Mouse (Mus musculus) stomach, embryonic 16.5 days (tissue): ENCODE measurements around the gene Anapc15-ps. TPM values are rescaled to one million over a fixed set of nuclear protein-coding genes. Genes with fewer than 3 reads are reported as not detected.

Experiments used
- ATAC-seq: fragments of 200-750 bp; cut with Nextera tagmentation; 2 replicates; pipeline ENCODE4 v1.8.0; 2017; ENCODE audit warnings: moderate number of reproducible peaks, moderate TSS enrichment; ENCODE audit not compliant: insufficient read depth, low FRiP score
- H3K27ac ChIP-seq: fragments of 300-500 bp; sonication (generic); 2 replicates; pipeline ENCODE4 v1.5.1; 2014; ENCODE audit warnings: low read length
- H3K27me3 ChIP-seq: fragments of 300-500 bp; sonication (generic); 2 replicates; pipeline ENCODE4 v1.6.1; 2014; ENCODE audit warnings: low read length, control low read depth, mixed read lengths; ENCODE audit not compliant: control insufficient read depth, insufficient read depth
- H3K36me3 ChIP-seq: fragments of 300-500 bp; sonication (generic); 2 replicates; pipeline ENCODE4 v1.6.1; 2014; ENCODE audit warnings: low read length; ENCODE audit not compliant: control insufficient read depth, insufficient read depth
- H3K4me1 ChIP-seq: fragments of 300-500 bp; sonication (generic); 2 replicates; pipeline ENCODE4 v1.6.1; 2014; ENCODE audit warnings: low read length, control low read depth, mixed read lengths; ENCODE audit not compliant: control insufficient read depth, insufficient read depth
- H3K4me2 ChIP-seq: fragments of 300-500 bp; sonication (generic); 2 replicates; pipeline ENCODE4 v1.6.1; 2014; ENCODE audit warnings: low read depth, low read length, mixed read lengths
- H3K4me3 ChIP-seq: fragments of 300-500 bp; sonication (generic); replicated peaks from 2 replicates; pipeline ENCODE4 v1.5.1; 2014; ENCODE audit warnings: mild to moderate bottlenecking, low read length
- H3K9ac ChIP-seq: fragments of 300-500 bp; sonication (generic); 2 replicates; pipeline ENCODE4 v1.6.1; 2014; ENCODE audit warnings: low read length
- H3K9me3 ChIP-seq: fragments of 300-500 bp; sonication (generic); replicated peaks from 2 replicates; pipeline ENCODE4 v1.6.1; 2016; ENCODE audit warnings: low read length, control low read depth; ENCODE audit not compliant: control insufficient read depth
- WGBS: fragments of 180-500 bp; shearing (Covaris S2); extraction: QIAGEN DNeasy Blood & Tissue Kit; methylation state at CpG from one replicate; pipeline ENCODE4 v1.1.7; 2014; 5-methylcytosine and 5-hydroxymethylcytosine counted together
- polyA plus RNA-seq: library from polyadenylated mRNA; unstranded; fragments of >200 nt; fragmentation: Nextera tagmentation; extraction: Ambion mirVana; gene quantifications from 2 replicates; pipeline ENCODE4 v1.2.1, GENCODE M21; 2015

Gene Anapc15-ps
- polyA plus RNA-seq, 1 experiment from 2014 or later, result not detected

DNA sequence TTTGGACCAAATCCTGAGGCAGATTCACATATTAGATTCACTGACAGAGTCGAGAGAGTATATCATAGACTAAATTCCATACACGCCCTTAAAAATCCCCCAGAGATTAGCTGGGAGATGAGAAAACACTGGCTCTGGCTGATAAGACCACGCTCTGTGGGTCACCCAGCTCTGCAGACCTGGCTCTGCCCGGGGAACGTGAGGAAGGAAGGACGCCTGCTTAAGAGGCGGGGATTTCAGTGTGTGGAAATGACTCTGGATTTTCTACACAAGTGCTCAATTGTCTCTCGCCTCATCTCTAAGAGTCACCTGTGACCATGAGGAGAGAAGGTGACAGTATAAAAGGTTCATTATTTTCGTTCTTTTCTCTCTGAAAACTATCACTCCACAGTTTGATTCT is 26.1 kb downstream of the Anapc15-ps start:
- Histone ChIP-seq H3K4me1 (no peaks in the 10 kb centered on the region), H3K9me3 (no peaks in the 10 kb centered on the region), H3K27me3 (no peaks in the 10 kb centered on the region), H3K4me3 (no peak overlapping the region), H3K27ac (no peak overlapping the region), H3K36me3 (no peaks in the 10 kb centered on the region), H3K9ac (no peak overlapping the region), H3K4me2 (no peak overlapping the region)
- ATAC-seq, result no peak
- 57% methylated on average over 9 of the region's 9 CpGs for WGBS

GRCm38 (mm10) chr10:95646576-95646975 is 26.7 kb downstream of the Anapc15-ps start:
- WGBS, result 81% methylated on average over 10 of the region's 10 CpGs
- H3K4me2 ChIP-seq, result no peak overlapping the region
- H3K27me3 ChIP-seq, result no peaks in the 10 kb centered on the region
- no peak overlapping the region for H3K4me3 ChIP-seq
- no peaks in the 10 kb centered on the region for H3K9me3 ChIP-seq
- no peaks in the 10 kb centered on the region for H3K36me3 ChIP-seq
- no peaks in the 10 kb centered on the region for H3K4me1 ChIP-seq
- H3K27ac ChIP-seq, result no peak overlapping the region
- no peak for ATAC-seq
- H3K9ac ChIP-seq, result no peak overlapping the region

- no peak overlapping the region for H3K9ac ChIP-seq
- H3K4me3 ChIP-seq, result no peak overlapping the region
- no peaks in the 10 kb centered on the region for H3K27me3 ChIP-seq
- WGBS, result 54% methylated on average over 6 of the region's 6 CpGs
- no peaks in the 10 kb centered on the region for H3K36me3 ChIP-seq
- no peaks in the 10 kb centered on the region for H3K4me1 ChIP-seq
- H3K9me3 ChIP-seq, result no peaks in the 10 kb centered on the region
- H3K27ac ChIP-seq, result no peak overlapping the region
- no peak for ATAC-seq
- no peak overlapping the region for H3K4me2 ChIP-seq
Observed at GRCm38 (mm10) chr10:95643696-95644360, 29.4 kb downstream of the Anapc15-ps start.

DNA sequence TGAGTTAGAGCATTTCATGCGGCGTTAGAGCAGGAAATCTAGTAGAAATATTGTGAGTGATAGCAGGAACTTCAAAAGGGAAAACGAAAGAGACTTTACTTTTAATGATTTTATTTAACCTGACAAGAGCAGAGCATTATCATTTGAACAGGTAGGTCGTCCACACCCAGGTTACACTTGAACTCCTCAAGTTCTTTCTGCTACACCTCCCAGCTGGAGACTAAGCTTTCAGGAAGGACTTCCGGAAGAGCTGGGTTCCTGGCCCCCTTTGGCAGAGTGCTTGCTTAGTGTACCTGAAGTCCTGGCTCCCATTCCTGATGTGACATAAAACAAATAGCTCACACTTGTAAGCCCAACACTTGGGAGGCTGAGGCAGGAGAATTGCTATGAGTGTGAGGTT is 30.2 kb downstream of the Anapc15-ps start:
- ATAC-seq, result no peak
- Histone ChIP-seq H3K9ac (no peak overlapping the region), H3K9me3 (no peaks in the 10 kb centered on the region), H3K4me1 (no peaks in the 10 kb centered on the region), H3K27ac (no peak overlapping the region), H3K4me2 (no peak overlapping the region), H3K36me3 (no peaks in the 10 kb centered on the region), H3K4me3 (no peak overlapping the region), H3K27me3 (no peaks in the 10 kb centered on the region)
- 72% methylated on average over 5 of the region's 5 CpGs for WGBS

- no peak for ATAC-seq
- no peak overlapping the region for H3K9ac ChIP-seq
- no peak overlapping the region for H3K4me2 ChIP-seq
- no peak overlapping the region for H3K4me3 ChIP-seq
- H3K27me3 ChIP-seq, result no peaks in the 10 kb centered on the region
- 79% methylated on average over 5 of the region's 5 CpGs for WGBS
- H3K36me3 ChIP-seq, result no peaks in the 10 kb centered on the region
- H3K9me3 ChIP-seq, result no peaks in the 10 kb centered on the region
- H3K27ac ChIP-seq, result no peak overlapping the region
- H3K4me1 ChIP-seq, result no peaks in the 10 kb centered on the region
Observed at GRCm38 (mm10) chr10:95641335-95641734, 31.9 kb downstream of the Anapc15-ps start.

- ATAC-seq, result no peak
- no peak overlapping the region for H3K4me3 ChIP-seq
- WGBS, result 53% methylated on average over 5 of the region's 5 CpGs
- H3K9me3 ChIP-seq, result no peaks in the 10 kb centered on the region
- H3K36me3 ChIP-seq, result no peaks in the 10 kb centered on the region
- no peak overlapping the region for H3K9ac ChIP-seq
- no peak overlapping the region for H3K27ac ChIP-seq
- H3K27me3 ChIP-seq, result no peaks in the 10 kb centered on the region
- peaks cover 6% of the 10 kb centered on the region; the same call in 1 of the 2 replicates for H3K4me1 ChIP-seq
- H3K4me2 ChIP-seq, result no peak overlapping the region
Observed at GRCm38 (mm10) chr10:95639429-95639828, 33.8 kb downstream of the Anapc15-ps start.

DNA sequence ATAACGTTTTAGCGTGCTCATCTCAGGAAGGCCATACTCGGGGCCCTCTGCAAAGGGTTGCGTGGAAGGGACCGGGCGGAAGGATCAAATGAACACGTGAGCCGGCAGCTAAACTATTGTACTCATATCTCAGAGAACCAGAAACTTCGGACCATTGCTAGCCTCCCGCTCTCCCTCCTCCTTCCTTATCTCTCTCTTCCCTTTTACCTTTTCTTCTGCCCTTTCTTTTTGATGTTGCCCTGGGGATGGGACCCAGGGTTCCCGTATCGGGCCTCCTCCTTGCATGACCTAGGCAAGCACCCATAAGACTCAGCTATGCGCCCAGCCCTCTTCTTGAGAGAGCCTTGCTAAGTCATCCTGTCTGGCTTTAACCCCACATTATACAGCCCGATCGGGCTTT is 38.5 kb downstream of the Anapc15-ps start:
- H3K27ac ChIP-seq, result no peak overlapping the region
- ATAC-seq, result no peak
- no peaks in the 10 kb centered on the region for H3K27me3 ChIP-seq
- H3K9me3 ChIP-seq, result no peaks in the 10 kb centered on the region
- H3K4me1 ChIP-seq, result peaks cover 6% of the 10 kb centered on the region; the same call in 1 of the 2 replicates
- H3K36me3 ChIP-seq, result no peaks in the 10 kb centered on the region
- no peak overlapping the region for H3K4me2 ChIP-seq
- 69% methylated on average over 15 of the region's 15 CpGs for WGBS
- H3K4me3 ChIP-seq, result no peak overlapping the region
- H3K9ac ChIP-seq, result no peak overlapping the region

GRCm38 (mm10) chr10:95634261-95634660 is 39.0 kb downstream of the Anapc15-ps start:
- no peaks in the 10 kb centered on the region for H3K27me3 ChIP-seq
- no peak overlapping the region for H3K27ac ChIP-seq
- no peak overlapping the region for H3K4me2 ChIP-seq
- ATAC-seq, result no peak
- H3K36me3 ChIP-seq, result no peaks in the 10 kb centered on the region
- H3K9ac ChIP-seq, result no peak overlapping the region
- peaks cover 6% of the 10 kb centered on the region; the same call in 1 of the 2 replicates for H3K4me1 ChIP-seq
- H3K9me3 ChIP-seq, result no peaks in the 10 kb centered on the region
- H3K4me3 ChIP-seq, result no peak overlapping the region
- 69% methylated on average over 9 of the region's 9 CpGs for WGBS

GRCm38 (mm10) chr10:95631568-95631967 is 41.7 kb downstream of the Anapc15-ps start:
- Histone ChIP-seq H3K27ac (no peak overlapping the region), H3K9ac (no peak overlapping the region), H3K4me3 (no peak overlapping the region), H3K36me3 (no peaks in the 10 kb centered on the region), H3K4me1 (peaks cover 6% of the 10 kb centered on the region; the same call in 1 of the 2 replicates), H3K9me3 (no peaks in the 10 kb centered on the region), H3K27me3 (no peaks in the 10 kb centered on the region), H3K4me2 (no peak overlapping the region)
- ATAC-seq, result no peak
- 57% methylated on average over 2 of the region's 2 CpGs for WGBS
